Mouse (Mus musculus) neural tube, embryonic 13.5 days (tissue): Measurements from ENCODE around the gene Gm17428. TPM values are rescaled to one million over a fixed set of nuclear protein-coding genes. Genes with fewer than 3 reads are reported as not detected.
A peak's percentile ranks its signal among the peaks of the same experiment; 100 is the strongest.
"Not testable (repeated sequence)": the region's sequence is repeated elsewhere in the genome, so short reads cannot be mapped to it uniquely, and the experiment has no call there.

Experiments
- ATAC-seq: fragments of 200-750 bp; cut with Nextera tagmentation; 2 replicates; pipeline ENCODE4 v1.8.0; 2017; ENCODE audit warnings: low read depth, mild to moderate bottlenecking, moderate TSS enrichment, moderate library complexity
- H3K27ac ChIP-seq: fragments of 300-500 bp; sonication (generic); replicated peaks from 2 replicates; pipeline ENCODE4 v1.5.1; 2015; ENCODE audit warnings: moderate library complexity, mild to moderate bottlenecking, inconsistent platforms
- H3K27me3 ChIP-seq: fragments of 300-500 bp; sonication (generic); 2 replicates; pipeline ENCODE4 v1.6.1; 2015; ENCODE audit warnings: mild to moderate bottlenecking, inconsistent platforms
- H3K36me3 ChIP-seq: fragments of 300-500 bp; sonication (generic); 2 replicates; pipeline ENCODE4 v1.6.1; 2015; ENCODE audit warnings: mild to moderate bottlenecking, inconsistent platforms
- H3K4me1 ChIP-seq: fragments of 300-500 bp; sonication (generic); replicated peaks from 2 replicates; pipeline ENCODE4 v1.6.1; 2015; ENCODE audit warnings: inconsistent platforms
- H3K4me2 ChIP-seq: fragments of 300-500 bp; sonication (generic); 2 replicates; pipeline ENCODE4 v1.6.1; 2015; ENCODE audit warnings: inconsistent platforms, mild to moderate bottlenecking, moderate library complexity
- H3K4me3 ChIP-seq: fragments of 300-500 bp; sonication (generic); 2 replicates; pipeline ENCODE4 v1.5.1; 2015; ENCODE audit warnings: mild to moderate bottlenecking, inconsistent platforms
- H3K9ac ChIP-seq: fragments of 300-500 bp; sonication (generic); 2 replicates; pipeline ENCODE4 v1.6.1; 2015; ENCODE audit warnings: moderate library complexity, mild to moderate bottlenecking, inconsistent platforms
- H3K9me3 ChIP-seq: fragments of 300-500 bp; sonication (generic); 2 replicates; pipeline ENCODE4 v1.6.1; 2016; ENCODE audit warnings: inconsistent platforms
- WGBS: fragments of 180-500 bp; shearing (Covaris S2); methylation state at CpG from one replicate; pipeline ENCODE4 v1.1.7; 2015; 5-methylcytosine and 5-hydroxymethylcytosine counted together
- polyA plus RNA-seq: library from polyadenylated mRNA; unstranded; fragments of >200 nt; fragmentation: Nextera tagmentation; extraction: Ambion mirVana; gene quantifications from 2 replicates; pipeline ENCODE4 v1.2.1, GENCODE M21; 2015

The Gm17428 gene
- polyA plus RNA-seq, 1 experiment from 2014 or later: not detected

GRCm38 (mm10) chr14:54995457-54996138 lies 18.9 kb downstream of the Gm17428 start:
- no peaks in the 10 kb centered on the region for H3K27me3 ChIP-seq
- H3K9ac ChIP-seq: no peak overlapping the region
- ATAC-seq: peak; percentile 51
- 52% methylated on average over 14 of the region's 14 CpGs for whole genome bisulfite sequencing
- no peaks in the 10 kb centered on the region for H3K36me3 ChIP-seq
- H3K4me1 ChIP-seq: peaks cover 21% of the 10 kb centered on the region
- no peak overlapping the region for H3K4me3 ChIP-seq
- H3K27ac ChIP-seq: peak overlapping the region; percentile 70
- H3K4me2 ChIP-seq: no peak overlapping the region
- no peaks in the 10 kb centered on the region for H3K9me3 ChIP-seq

- WGBS: 40% methylated on average over 9 of the region's 9 CpGs
- no peak overlapping the region for H3K27ac ChIP-seq
Observed at GRCm38 (mm10) chr14:54996793-54997192, 20.1 kb downstream of the Gm17428 start.

GRCm38 (mm10) chr14:54997297-54997696 lies 20.6 kb downstream of the Gm17428 start:
- 42% methylated on average over 4 of the region's 4 CpGs for WGBS
- H3K27me3 ChIP-seq: no peaks in the 10 kb centered on the region
- no peak for ATAC-seq
- no peaks in the 10 kb centered on the region for H3K36me3 ChIP-seq
- H3K4me1 ChIP-seq: peaks cover 21% of the 10 kb centered on the region
- H3K9me3 ChIP-seq: no peaks in the 10 kb centered on the region
- H3K9ac ChIP-seq: no peak overlapping the region
- no peak overlapping the region for H3K4me2 ChIP-seq
- no peak overlapping the region for H3K27ac ChIP-seq
- H3K4me3 ChIP-seq: no peak overlapping the region

More at GRCm38 (mm10) chr14:54996793-54997192, 20.1 kb downstream of the Gm17428 start:
- Histone ChIP-seq H3K36me3 (no peaks in the 10 kb centered on the region), H3K27me3 (no peaks in the 10 kb centered on the region), H3K9me3 (no peaks in the 10 kb centered on the region), H3K9ac (no peak overlapping the region), H3K4me3 (no peak overlapping the region), H3K4me1 (peaks cover 21% of the 10 kb centered on the region), H3K4me2 (no peak overlapping the region)
- no peak for ATAC-seq

- Histone ChIP-seq H3K27me3 (no peaks in the 10 kb centered on the region), H3K27ac (no peak overlapping the region), H3K4me3 (no peak overlapping the region), H3K36me3 (no peaks in the 10 kb centered on the region), H3K9ac (no peak overlapping the region), H3K9me3 (no peaks in the 10 kb centered on the region), H3K4me1 (peaks cover 21% of the 10 kb centered on the region), H3K4me2 (no peak overlapping the region)
- no peak for ATAC-seq
Observed at GRCm38 (mm10) chr14:54998680-54999079, 21.9 kb downstream of the Gm17428 start.

GRCm38 (mm10) chr14:54999868-55000267 lies 23.1 kb downstream of the Gm17428 start:
- H3K9me3 ChIP-seq, H3K4me2 ChIP-seq, H3K27ac ChIP-seq, H3K9ac ChIP-seq, H3K36me3 ChIP-seq, H3K27me3 ChIP-seq, ATAC-seq, H3K4me3 ChIP-seq: not testable (repeated sequence)
- peaks cover 21% of the 10 kb centered on the region for H3K4me1 ChIP-seq
- 88% methylated on average over 5 of the region's 5 CpGs for WGBS

GRCm38 (mm10) chr14:55000814-55001213 lies 24.1 kb downstream of the Gm17428 start:
- Histone ChIP-seq H3K27me3 (no peaks in the 10 kb centered on the region), H3K36me3 (no peaks in the 10 kb centered on the region), H3K27ac (no peak overlapping the region), H3K4me2 (no peak overlapping the region), H3K4me1 (peaks cover 12% of the 10 kb centered on the region), H3K9me3 (no peaks in the 10 kb centered on the region), H3K4me3 (no peak overlapping the region), H3K9ac (no peak overlapping the region)
- whole genome bisulfite sequencing: 86% methylated on average over 6 of the region's 6 CpGs
- ATAC-seq: no peak

GRCm38 (mm10) chr14:55001446-55001845 lies 24.7 kb downstream of the Gm17428 start:
- Histone ChIP-seq H3K9me3 (no peaks in the 10 kb centered on the region), H3K9ac (no peak overlapping the region), H3K36me3 (no peaks in the 10 kb centered on the region), H3K27ac (no peak overlapping the region), H3K4me2 (no peak overlapping the region), H3K4me3 (no peak overlapping the region), H3K27me3 (no peaks in the 10 kb centered on the region), H3K4me1 (peaks cover 7% of the 10 kb centered on the region)
- WGBS: 95% methylated on average over 2 of the region's 2 CpGs
- no peak for ATAC-seq

- no peak for ATAC-seq
- Histone ChIP-seq H3K27ac (no peak overlapping the region), H3K27me3 (no peaks in the 10 kb centered on the region), H3K9ac (no peak overlapping the region), H3K4me3 (no peak overlapping the region), H3K4me1 (peaks cover 7% of the 10 kb centered on the region), H3K4me2 (no peak overlapping the region), H3K36me3 (no peaks in the 10 kb centered on the region), H3K9me3 (no peaks in the 10 kb centered on the region)
- WGBS: 61% methylated on average over 12 of the region's 12 CpGs
Observed at GRCm38 (mm10) chr14:55001938-55002686, 25.4 kb downstream of the Gm17428 start.

GRCm38 (mm10) chr14:55002687-55003120 lies 26.0 kb downstream of the Gm17428 start:
- WGBS: 74% methylated on average over 7 of the region's 7 CpGs
- Histone ChIP-seq H3K9ac (no peak overlapping the region), H3K4me2 (no peak overlapping the region), H3K9me3 (no peaks in the 10 kb centered on the region), H3K27ac (no peak overlapping the region), H3K36me3 (no peaks in the 10 kb centered on the region), H3K4me3 (no peak overlapping the region), H3K27me3 (no peaks in the 10 kb centered on the region), H3K4me1 (peaks cover 7% of the 10 kb centered on the region)
- no peak for ATAC-seq

GRCm38 (mm10) chr14:55003878-55004855 lies 27.4 kb downstream of the Gm17428 start:
- no peak for ATAC-seq
- 78% methylated on average over 18 of the region's 18 CpGs for WGBS
- H3K27ac ChIP-seq: no peak overlapping the region

GRCm38 (mm10) chr14:55005506-55005905 lies 28.8 kb downstream of the Gm17428 start:
- H3K27me3 ChIP-seq: no peaks in the 10 kb centered on the region
- no peak overlapping the region for H3K4me2 ChIP-seq
- H3K9me3 ChIP-seq: no peaks in the 10 kb centered on the region
- H3K27ac ChIP-seq: no peak overlapping the region
- H3K36me3 ChIP-seq: no peaks in the 10 kb centered on the region
- H3K4me1 ChIP-seq: peaks cover 7% of the 10 kb centered on the region
- 72% methylated on average over 2 of the region's 2 CpGs for WGBS
- no peak overlapping the region for H3K4me3 ChIP-seq
- ATAC-seq: no peak
- H3K9ac ChIP-seq: no peak overlapping the region

More at GRCm38 (mm10) chr14:55003878-55004855, 27.4 kb downstream of the Gm17428 start:
- Histone ChIP-seq H3K36me3 (no peaks in the 10 kb centered on the region), H3K27me3 (no peaks in the 10 kb centered on the region), H3K4me1 (peaks cover 7% of the 10 kb centered on the region), H3K4me3 (no peak overlapping the region), H3K9ac (no peak overlapping the region), H3K4me2 (no peak overlapping the region), H3K9me3 (no peaks in the 10 kb centered on the region)

GRCm38 (mm10) chr14:55005967-55006366 lies 29.2 kb downstream of the Gm17428 start:
- H3K4me1 ChIP-seq: peaks cover 7% of the 10 kb centered on the region
- no peaks in the 10 kb centered on the region for H3K36me3 ChIP-seq
- H3K9ac ChIP-seq: no peak overlapping the region
- ATAC-seq: no peak
- H3K27me3 ChIP-seq: no peaks in the 10 kb centered on the region
- H3K4me2 ChIP-seq: no peak overlapping the region
- no peaks in the 10 kb centered on the region for H3K9me3 ChIP-seq
- no peak overlapping the region for H3K27ac ChIP-seq
- H3K4me3 ChIP-seq: no peak overlapping the region
- WGBS: 84% methylated on average over 8 of the region's 8 CpGs
